Mouse (Mus musculus) heart, postnatal 0 days (tissue): ENCODE measurements around the gene Serpinc1.
"Not testable (repeated sequence)": the region's sequence is repeated elsewhere in the genome, so short reads cannot be mapped to it uniquely, and the experiment has no call there.

Experiments
- CTCF ChIP-seq: IDR thresholded peaks from 2 replicates; pipeline ENCODE4 v1.5.1; 2016; ENCODE audit warnings: antibody characterized with exemption, control low read depth, low read depth
- EP300 ChIP-seq: IDR thresholded peaks from 2 replicates; pipeline ENCODE4 v1.6.1; 2016; ENCODE audit warnings: antibody characterized with exemption, low read depth

DNA sequence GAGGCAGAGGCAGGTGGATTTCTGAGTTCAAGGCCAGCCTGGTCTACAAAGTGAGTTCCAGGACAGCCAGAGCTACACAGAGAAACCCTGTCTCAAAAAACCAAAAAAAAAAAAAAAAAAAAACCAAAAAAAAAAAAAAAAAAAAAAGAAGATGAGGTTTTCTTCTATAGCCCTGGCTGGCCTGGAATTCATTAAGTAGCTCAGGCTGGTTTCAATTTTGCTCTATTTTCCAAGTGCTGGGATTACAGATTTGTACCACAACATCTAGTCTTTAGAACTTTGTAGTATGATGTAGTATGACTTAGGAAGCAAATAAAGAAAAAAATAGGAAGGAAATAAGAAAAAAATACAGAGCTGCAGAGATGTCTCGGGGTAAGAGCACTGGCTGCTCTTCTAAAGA, 50.0 kb downstream of the Serpinc1 start:
- not testable (repeated sequence) for TF ChIP-seq EP300, CTCF
